Mouse (Mus musculus) heart, embryonic 14.5 days (tissue): ENCODE measurements around the gene Cnot6l. TPM values are rescaled to one million over a fixed set of nuclear protein-coding genes. Genes with fewer than 3 reads are reported as not detected.

Experiments
- ATAC-seq: fragments of 200-750 bp; cut with Nextera tagmentation; 2 replicates; pipeline ENCODE4 v1.8.0; 2017; ENCODE audit warnings: low read depth, moderate TSS enrichment; ENCODE audit not compliant: insufficient number of reproducible peaks, insufficient read depth, low FRiP score
- H3K27ac ChIP-seq, 2 experiments: fragments of 200-500 bp in 1 of 2; fragments of 300-500 bp in 1 of 2; sonication (generic) in 1 of 2; replicated peaks in 1 of 2; 2 replicates each; pipeline ENCODE4 v1.5.1; 2012 to 2014; ENCODE audit warnings: low read depth in 2 of 2, low read length in 2 of 2, control low read depth in 1 of 2, mild to moderate bottlenecking in 1 of 2, mixed read lengths in 1 of 2; ENCODE audit not compliant: control insufficient read depth in 1 of 2, insufficient read depth in 1 of 2
- H3K27me3 ChIP-seq: fragments of 300-500 bp; sonication (generic); 2 replicates; pipeline ENCODE4 v1.6.1; 2014; ENCODE audit warnings: mild to moderate bottlenecking, low read length, control low read depth; ENCODE audit not compliant: control insufficient read depth, insufficient read depth
- H3K36me3 ChIP-seq: fragments of 300-500 bp; sonication (generic); 2 replicates; pipeline ENCODE4 v1.6.1; 2014; ENCODE audit warnings: mild to moderate bottlenecking, control low read depth, low read length, mixed read lengths; ENCODE audit not compliant: control insufficient read depth, insufficient read depth
- H3K4me1 ChIP-seq, 2 experiments: fragments of 200-500 bp in 1 of 2; fragments of 300-500 bp in 1 of 2; sonication (generic) in 1 of 2; 2 replicates each; pipeline ENCODE4 v1.6.1; 2012 to 2014; ENCODE audit warnings: low read length in 2 of 2, control low read depth in 1 of 2, mixed read lengths in 1 of 2; ENCODE audit not compliant: control insufficient read depth in 2 of 2, insufficient read depth in 2 of 2
- H3K4me2 ChIP-seq: fragments of 300-500 bp; sonication (generic); 2 replicates; pipeline ENCODE4 v1.6.1; 2014; ENCODE audit warnings: mild to moderate bottlenecking, low read length
- H3K4me3 ChIP-seq, 2 experiments: fragments of 200-500 bp in 1 of 2; fragments of 300-500 bp in 1 of 2; sonication (generic) in 1 of 2; 2 replicates each; pipeline ENCODE4 v1.5.1; 2012 to 2014; ENCODE audit warnings: low read length in 2 of 2, mild to moderate bottlenecking in 2 of 2, control low read depth in 1 of 2, low read depth in 1 of 2, moderate library complexity in 1 of 2; ENCODE audit not compliant: control insufficient read depth in 1 of 2, insufficient read depth in 1 of 2
- H3K9ac ChIP-seq: fragments of 300-500 bp; sonication (generic); 2 replicates; pipeline ENCODE4 v1.6.1; 2014; ENCODE audit warnings: mild to moderate bottlenecking, low read length
- H3K9me3 ChIP-seq: fragments of 300-500 bp; sonication (generic); 2 replicates; pipeline ENCODE4 v1.6.1; 2016; ENCODE audit warnings: low read length, control low read depth; ENCODE audit not compliant: control insufficient read depth
- WGBS: fragments of 180-500 bp; shearing (Covaris S2); extraction: QIAGEN DNeasy Blood & Tissue Kit; methylation state at CpG from one replicate; pipeline ENCODE4 v1.1.7; 2014; 5-methylcytosine and 5-hydroxymethylcytosine counted together
- polyA plus RNA-seq: library from polyadenylated mRNA; unstranded; fragments of >200 nt; fragmentation: Nextera tagmentation; extraction: Ambion mirVana; gene quantifications from 2 replicates; pipeline ENCODE4 v1.2.1, GENCODE M21; 2014

Cnot6l gene
- polyA plus RNA-seq, 1 experiment from 2014 or later = 23.9 TPM

DNA sequence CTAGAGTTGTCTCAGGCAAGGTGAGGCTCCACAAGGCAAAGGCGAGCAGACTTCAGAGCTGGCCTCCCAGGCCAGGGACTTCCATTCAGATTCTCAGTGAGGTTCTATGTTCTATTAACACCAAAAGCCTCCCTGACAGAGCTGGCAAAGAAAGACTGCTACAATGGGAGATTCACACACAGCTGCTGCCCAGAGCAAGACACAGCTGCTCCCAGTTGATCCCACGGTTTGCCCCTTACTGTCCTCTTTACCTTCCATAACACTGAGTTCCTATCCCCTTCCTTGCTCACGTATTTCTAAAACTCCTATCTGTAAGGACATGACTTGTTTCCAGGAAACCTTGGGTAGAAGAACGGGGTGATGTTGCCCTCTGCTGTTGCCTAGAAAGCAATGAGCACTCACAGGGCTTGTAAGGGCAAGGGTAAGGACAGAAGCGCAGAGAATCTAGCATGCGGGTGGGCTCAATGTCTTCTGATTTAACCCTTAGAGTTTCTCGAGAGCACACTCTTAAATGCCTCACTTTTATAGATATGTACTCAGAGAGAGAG lies 127.8 kb downstream of the Cnot6l start:
- H3K4me3 ChIP-seq = no peak overlapping the region
- WGBS = 53% methylated on average over 7 of the region's 7 CpGs
- no peak for ATAC-seq
- H3K9me3 ChIP-seq = no peaks in the 10 kb centered on the region
- no peaks in the 10 kb centered on the region for H3K4me1 ChIP-seq
- H3K27ac ChIP-seq = no peak overlapping the region
- no peak overlapping the region for H3K9ac ChIP-seq
- no peaks in the 10 kb centered on the region for H3K27me3 ChIP-seq
- no peaks in the 10 kb centered on the region for H3K36me3 ChIP-seq
- H3K4me2 ChIP-seq = no peak overlapping the region

DNA sequence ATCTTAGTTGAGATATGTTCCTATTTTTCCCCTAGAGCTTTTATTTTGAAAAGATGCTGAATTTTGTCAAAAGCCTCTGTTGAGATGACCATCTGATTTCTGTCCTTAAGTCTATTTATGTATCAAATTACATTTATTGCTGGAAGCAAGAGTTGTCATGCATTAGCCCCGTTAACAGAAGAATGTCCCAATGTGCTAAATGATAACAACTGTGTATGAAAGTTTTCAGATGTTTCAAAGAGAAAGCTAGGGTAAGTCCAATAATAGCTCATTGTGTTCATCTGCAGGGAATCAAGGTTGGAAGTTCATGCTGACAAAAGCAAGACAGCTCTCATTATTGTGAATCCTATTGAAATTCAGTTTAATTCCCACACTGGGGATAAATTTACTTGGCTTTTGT lies 129.9 kb downstream of the Cnot6l start:
- no peak overlapping the region for H3K4me2 ChIP-seq
- H3K27me3 ChIP-seq = no peaks in the 10 kb centered on the region
- H3K9ac ChIP-seq = no peak overlapping the region
- no peak overlapping the region for H3K27ac ChIP-seq
- H3K36me3 ChIP-seq = no peaks in the 10 kb centered on the region
- ATAC-seq = no peak
- no peak overlapping the region for H3K4me3 ChIP-seq
- H3K9me3 ChIP-seq = no peaks in the 10 kb centered on the region
- 54% methylated on average over 1 of the region's 1 CpGs for WGBS
- no peaks in the 10 kb centered on the region for H3K4me1 ChIP-seq

DNA sequence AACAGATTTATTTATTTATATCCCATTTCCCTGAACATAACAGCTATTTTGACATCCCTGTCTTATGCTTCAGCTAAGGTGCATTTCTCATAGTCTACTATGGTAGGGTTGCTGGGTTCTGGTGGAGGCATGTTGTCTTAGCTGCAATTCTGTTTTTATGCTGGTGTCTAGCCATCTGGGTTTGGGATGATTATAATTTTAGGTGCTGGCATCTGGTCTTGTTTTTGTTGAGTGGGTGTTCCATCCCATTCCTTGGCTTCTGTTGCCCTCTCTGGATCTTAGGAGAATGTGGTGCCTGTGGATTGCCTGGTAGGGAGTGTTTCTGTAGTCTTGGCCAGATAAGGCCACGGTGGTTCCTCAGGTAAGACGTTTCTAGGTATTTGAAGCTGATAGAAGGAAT lies 134.2 kb downstream of the Cnot6l start:
- ATAC-seq = no peak
- 64% methylated on average over 2 of the region's 2 CpGs for WGBS

More for the DNA sequence above, 134.2 kb downstream of the Cnot6l start:
- Histone ChIP-seq H3K4me1 (no peaks in the 10 kb centered on the region), H3K27ac (no peak overlapping the region), H3K4me2 (no peak overlapping the region), H3K4me3 (no peak overlapping the region), H3K9me3 (no peaks in the 10 kb centered on the region), H3K27me3 (no peaks in the 10 kb centered on the region), H3K9ac (no peak overlapping the region), H3K36me3 (no peaks in the 10 kb centered on the region)

Other genes starting within 250 kb of the Cnot6l start
- gene Cxcl13, start 207.2 kb downstream of the Cnot6l start, polyA plus RNA-seq = 0.18 and 1.9 TPM in 2 replicates
- 18.8 and 22.6 TPM in 2 replicates for gene Mrpl1, start 45.3 kb upstream of the Cnot6l start, polyA plus RNA-seq
- gene Fras1, start 209.8 kb upstream of the Cnot6l start, polyA plus RNA-seq = 23.0 and 34.5 TPM in 2 replicates